Mouse (Mus musculus): ENCODE measurements around the gene Rnf149.

Rnf149 gene

DNA sequence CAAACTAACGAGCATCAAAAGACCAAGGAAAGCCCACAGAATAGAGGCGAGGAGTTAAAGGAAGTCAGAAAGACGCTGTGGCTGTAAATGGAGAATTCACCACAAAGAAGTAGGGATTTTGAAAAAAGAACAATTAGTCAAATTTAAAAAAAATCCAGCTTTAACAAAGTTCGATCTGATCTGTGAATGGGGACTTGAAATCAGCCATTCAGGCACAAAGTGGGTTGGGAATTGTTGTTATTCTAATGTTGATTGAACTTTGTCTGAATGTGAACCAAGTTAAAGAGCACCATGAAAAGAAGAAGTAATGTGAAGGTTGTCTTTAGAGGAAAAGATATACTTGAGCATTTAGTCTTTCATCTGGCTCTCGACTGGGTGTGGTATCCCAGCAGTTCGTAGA is 48.9 kb downstream of the Rnf149 start:
- DNase-seq (ENCODE audit: low spot score in 2 of 2) = no peak

DNA sequence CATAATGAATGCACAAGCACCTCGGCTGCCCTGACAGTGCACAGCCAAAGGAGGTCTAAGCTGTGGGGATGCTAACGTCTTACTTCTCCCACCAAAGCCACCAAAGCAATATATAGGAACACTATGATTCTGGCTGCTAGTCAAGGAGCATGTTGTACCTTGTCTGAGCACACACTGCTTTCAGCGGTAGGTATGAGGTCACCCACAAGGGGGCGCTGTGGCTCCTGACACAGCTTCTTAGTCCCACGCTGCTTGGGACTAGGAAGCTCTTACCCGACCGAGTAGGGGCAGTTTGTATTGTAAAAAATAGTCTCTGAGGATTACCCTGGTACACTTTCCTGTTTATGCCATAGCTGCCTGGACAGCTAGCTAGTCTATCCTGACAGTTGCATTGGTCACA is 49.8 kb downstream of the Rnf149 start:
- DNase-seq (ENCODE audit: low spot score in 2 of 2) = peak; percentile 68 to 75

DNA sequence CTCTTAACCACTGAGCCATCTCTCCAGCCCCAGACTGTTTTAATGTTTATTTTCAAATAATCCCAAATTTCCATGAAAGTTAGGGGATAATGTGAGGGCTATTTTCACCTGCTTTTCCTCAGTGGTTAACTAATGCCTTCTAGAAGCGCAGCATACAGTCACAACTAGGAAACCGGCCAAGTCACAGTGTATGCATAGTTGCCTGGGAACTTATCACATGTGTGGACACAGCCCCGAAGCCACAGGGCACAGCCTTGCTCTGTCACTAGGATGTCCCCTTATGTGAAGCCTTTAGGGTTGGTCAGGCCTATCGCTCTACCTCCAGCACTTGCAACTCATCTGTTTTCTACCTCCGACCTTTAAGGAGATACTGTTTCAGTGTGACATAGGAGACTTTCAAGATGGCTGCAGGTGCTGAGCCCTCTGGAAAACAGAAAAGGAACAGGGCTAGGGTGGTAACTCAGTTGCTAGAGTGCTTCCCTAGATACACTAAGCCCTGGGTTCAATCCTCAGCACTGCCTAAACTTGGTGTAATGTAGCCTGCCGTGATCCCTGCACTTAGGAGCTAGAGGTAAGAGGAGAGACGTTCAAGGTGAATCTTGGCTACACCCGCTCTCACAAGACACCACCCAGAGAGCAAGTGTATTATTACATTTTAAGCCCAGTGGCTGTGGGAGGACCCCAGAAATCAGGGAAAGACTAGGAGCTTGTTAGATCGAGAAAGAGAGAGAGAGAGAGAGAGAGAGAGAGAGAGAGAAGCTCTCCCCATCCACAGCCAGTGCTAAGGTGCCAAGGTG is 50.6 kb downstream of the Rnf149 start:
- DNase-seq (ENCODE audit: low spot score in 2 of 2) = no peak

DNA sequence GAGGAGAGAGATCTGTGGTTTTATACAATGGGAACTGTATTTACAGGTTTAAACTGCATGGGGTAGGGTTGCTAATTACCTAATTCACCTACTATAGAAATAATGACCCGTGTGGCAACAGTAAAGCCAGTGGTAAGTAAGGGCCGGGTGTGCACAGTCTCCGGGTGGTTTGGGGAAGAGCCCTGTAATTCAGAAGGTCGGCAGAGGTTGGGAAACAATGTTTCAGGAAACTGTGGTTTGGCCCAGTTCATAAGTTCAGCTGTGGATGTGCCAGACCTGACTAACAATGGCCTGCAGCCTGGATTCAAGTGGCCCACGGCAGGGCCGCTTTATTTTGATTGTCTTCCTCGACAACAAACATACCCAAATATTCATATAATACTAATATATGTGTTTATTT is 51.4 kb downstream of the Rnf149 start:
- DNase-seq (ENCODE audit: low spot score in 2 of 2) = no peak

DNA sequence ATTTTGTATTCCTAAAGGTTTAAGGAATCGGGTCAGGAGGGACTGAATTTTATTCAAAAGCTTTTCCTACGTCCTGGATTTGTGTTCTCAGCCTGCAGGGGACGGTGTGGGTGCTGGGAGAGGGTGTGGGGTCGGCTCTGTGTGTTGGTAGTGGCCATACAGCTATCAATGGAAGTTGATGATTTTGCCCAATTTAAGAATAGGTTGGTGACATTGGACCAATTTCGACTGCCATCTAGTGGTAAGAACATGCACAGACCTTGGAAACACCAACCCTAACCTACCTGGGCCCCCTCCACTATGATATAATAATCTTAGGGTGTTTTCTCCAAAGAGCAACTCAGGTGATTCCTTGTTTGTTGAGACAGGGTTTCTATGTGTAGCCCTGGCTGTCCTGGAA is 54.7 kb downstream of the Rnf149 start:
- DNase-seq (ENCODE audit: low spot score in 2 of 2) = peak; percentile 34 to 47

DNA sequence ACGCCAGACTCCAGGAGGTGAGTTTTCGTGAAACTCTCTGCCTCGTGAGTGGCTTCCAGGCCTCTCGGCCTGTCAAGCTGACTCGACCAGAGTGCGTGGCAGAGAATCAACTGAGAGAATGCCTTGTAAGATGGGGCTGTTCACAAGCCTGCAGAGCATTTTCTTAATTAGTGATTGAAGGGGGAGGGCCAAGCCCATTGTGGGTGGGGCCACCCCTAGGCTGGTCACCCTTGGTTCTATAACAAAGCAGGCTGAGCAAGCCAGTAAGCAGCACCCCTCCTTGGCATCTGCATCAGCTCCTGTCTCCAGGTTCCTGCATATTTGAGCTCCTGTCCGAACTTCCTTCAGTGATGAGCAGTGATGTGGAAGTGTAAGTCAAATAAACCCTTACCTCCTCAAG is 55.9 kb downstream of the Rnf149 start:
- DNase-seq (ENCODE audit: low spot score in 2 of 2) = no peak

DNA sequence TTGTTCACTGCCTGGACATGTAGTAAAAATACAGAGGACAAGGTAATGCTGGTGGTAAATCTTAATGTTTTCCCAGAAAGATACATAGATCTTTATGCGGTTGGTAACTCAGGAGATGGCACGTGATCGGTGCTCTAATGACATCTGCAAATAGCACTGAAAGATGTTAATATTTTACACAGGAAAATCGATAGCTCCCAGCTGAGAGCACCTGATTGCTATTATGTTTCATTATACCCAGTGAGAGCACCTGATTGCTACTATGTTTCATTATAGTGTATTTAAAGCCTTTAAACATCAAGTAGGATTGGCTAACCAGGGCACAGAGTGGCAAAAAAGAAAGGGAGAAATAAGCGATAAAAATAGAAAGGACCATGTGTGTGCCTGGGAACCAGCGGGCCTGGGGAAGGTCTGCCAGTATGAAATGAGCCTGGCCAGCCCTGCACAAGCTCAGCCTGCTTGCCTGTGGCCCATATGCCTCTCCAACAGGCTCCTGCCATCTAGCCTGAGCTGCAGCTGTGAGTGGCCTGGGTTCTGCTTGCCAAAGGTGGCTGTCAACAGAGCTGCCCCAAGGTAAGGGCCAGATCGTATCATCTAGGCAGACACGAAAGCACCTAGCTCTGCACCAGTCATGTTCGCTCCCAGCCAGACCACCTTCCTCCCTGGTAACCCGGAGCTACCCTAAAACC is 61.8 kb downstream of the Rnf149 start:
- no peak for DNase-seq (ENCODE audit: low spot score in 2 of 2)

DNA sequence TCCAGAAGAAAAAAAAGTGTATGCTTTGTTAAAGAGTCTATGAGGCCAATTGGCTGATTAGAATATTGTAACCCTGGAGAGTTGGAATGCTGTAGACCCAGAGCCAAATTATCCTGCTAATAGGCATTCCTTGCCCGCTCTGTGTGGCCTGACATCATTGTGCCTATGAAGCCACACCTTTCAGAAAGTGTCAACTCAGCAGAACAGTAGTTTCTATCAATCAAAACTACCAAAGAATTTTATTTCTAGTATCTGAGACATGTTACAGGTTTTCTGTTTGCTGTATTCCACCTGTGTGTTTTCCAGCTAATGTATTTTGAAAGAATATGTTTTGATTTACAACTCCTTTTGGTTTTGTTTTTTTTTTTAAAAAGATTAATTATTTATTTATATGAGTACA is 65.0 kb downstream of the Rnf149 start:
- DNase-seq (ENCODE audit: low spot score in 2 of 2) = no peak

DNA sequence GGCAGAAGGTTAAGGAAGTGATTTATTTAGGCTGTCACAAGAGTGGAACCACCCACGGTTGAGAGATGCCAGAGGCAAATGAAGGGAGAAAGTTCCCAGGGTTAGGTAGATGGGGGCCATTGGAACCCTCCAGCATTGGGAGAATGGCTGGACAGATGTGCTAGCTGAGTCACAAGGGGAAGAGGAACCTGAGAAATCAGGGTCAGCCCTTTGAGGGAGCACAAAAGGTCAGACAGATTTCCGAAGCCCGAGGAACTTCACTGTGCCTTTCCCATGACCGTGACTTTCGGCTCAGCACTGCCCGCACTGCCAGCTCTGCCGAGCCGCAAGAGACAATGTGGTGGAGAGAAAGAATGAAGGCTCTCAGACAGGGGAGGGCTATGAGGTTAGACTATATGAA is 65.4 kb downstream of the Rnf149 start:
- no peak for DNase-seq (ENCODE audit: low spot score in 2 of 2)

DNA sequence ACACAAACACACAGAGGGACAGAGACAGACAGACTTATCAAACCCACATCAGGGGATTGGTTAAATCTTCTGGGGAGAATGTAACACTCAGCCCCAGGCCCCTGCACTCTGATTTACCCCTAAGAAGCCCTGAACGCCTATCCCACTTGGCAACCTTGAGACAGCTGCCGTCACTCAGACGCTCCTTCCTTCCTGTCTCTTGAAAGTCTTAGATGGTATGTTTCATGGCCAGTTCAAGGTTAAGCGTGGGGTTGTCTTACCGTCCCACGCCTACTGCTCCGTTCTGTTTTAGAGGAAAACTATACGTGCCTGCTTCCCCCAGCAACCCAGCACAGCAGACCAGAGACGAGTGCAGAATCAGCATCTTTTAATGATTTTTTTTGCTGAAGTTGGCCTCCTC is 71.6 kb downstream of the Rnf149 start:
- DNase-seq (ENCODE audit: low spot score in 2 of 2) = no peak

DNA sequence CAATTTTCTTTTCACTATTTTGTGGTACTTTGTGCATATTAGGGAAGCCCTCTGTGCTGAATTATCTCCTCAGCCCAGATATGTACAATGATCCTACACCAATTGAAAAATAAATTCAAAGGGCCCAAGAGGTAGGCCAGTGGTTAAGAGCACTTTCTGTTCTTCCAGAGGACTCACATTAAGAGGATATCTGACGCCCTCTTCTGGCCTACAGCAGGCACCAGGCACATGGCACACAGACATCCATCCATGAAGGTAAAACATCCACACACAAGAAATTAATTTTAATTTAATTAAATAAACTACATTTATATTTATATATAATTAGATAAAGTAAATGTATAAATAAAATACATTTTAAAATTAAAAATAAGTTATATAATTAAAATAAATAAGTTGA is 72.9 kb downstream of the Rnf149 start:
- DNase-seq (ENCODE audit: low spot score in 2 of 2) = peak; percentile 38 to 40

DNA sequence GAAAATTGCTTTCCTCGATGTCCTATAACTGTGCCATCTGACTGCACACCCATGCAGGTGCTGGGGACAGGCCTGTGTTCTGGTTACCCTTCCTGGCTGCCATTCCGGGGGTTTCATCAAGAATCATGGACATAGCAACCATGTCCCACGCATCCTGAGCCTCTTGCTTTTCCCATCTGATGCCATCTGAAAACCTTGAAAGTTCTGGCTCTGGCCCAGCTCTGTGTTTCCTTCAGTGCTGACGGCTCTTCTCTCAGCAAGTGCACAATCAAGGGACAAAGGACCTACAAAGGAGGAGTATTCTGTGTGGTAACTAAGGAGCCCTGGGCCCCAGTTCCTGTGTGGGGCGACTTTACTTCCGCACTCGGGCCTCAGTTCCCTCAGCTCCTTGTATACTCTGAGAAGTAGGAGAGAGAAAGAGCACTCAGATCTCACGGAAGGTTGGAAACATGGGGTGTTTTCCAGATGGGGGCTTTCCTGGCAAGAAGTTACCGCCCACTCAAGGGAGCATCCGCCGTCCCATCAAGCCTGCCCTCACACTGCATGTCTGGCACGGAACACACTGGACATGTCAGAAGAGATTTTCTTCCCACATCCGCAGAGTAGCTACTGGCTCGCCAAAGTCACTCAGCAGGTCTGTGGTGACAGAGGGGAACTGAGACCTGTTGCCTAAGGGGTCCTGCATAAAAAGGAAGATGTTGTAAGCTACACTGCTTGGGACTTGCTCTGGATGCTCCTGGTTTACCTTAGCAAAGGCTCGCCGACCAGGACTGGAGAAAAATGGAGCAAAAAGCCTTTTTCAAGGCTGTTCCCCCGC is 74.2 kb downstream of the Rnf149 start:
- DNase-seq (ENCODE audit: low spot score in 2 of 2) = peak; percentile 19 to 30

All from right cerebral cortex, adult 2 months (tissue).